Mouse (Mus musculus): Measurements from ENCODE around the gene Metrn.

Metrn gene

DNA sequence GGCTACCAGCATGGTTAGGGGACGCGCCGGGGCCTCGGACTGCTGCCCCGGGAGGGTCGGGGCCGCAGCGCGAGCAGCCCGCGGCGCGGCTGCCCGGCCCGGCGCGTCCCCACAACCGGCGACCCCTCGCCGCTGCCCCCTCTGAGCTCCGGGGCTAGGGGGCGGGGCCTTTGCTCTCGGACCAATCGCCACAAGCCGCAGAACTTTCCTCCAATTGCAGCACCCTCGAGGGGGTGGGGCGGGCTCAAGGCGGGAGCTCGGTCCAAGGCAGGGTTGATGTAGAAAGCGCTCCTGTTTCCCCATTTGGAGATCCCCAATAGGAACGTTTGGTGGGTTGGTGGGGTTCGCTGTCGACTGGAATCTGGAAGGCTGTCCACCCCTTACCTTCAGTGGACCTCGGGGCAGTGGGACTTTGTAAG lies at the start of gene Metrn:
Metrn (minus strand) TSS at position 186 of the 419 bp plus-strand sequence.
- TF ChIP-seq GATA4 (IDR thresholded peaks at IDR 0.05; ENCODE audit: insufficient replicate concordance, low read length) = no peak

GRCm38 (mm10) chr17:25844396-25844901 lies 47.5 kb upstream of the Metrn start, which contains the start of gene Rhot2:
Gene Rhot2, minus strand, starts transcription at chr17:25844851.
- TF ChIP-seq GATA4 (IDR thresholded peaks at IDR 0.05; ENCODE audit: insufficient replicate concordance, low read length) = no peak

DNA sequence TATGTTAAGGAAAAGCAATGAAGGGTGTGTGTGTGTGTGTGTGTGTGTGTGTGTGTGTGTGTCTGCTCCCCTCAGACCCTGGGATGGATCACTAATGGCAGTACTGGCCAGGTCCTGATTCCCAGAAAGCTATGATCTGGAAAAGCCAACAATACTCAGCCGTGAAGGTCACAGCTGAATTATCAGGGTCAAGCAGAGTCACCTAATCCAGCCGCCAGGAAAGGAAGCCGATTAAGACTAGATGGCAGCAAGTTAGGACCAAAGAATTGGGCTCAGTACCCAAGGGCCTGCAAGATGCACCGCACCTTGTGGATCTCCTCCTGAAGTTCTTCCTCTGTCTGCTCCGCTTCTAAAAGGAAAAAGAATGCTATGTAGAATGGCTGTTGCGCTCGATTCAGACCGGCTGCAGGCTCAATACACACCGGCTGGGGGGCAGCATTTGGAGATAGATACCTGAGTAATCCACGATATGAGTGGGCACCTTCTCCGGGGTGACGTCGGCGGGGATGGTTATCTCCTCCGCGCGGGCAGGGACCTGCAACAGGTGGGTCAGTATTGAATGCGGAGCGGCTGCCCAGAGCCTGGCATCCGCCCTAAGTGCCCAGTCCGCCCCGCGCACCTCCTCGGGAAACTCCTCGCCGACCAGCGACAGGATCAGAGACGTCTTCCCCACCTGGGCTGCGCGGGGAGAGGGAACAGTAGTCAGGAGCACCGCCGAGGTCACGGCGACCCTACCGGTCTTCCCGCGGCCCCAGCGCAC lies 46.9 kb upstream of the Metrn start:
- no peak for TF ChIP-seq GATA4 (IDR thresholded peaks at IDR 0.05; ENCODE audit: insufficient replicate concordance, low read length)

DNA sequence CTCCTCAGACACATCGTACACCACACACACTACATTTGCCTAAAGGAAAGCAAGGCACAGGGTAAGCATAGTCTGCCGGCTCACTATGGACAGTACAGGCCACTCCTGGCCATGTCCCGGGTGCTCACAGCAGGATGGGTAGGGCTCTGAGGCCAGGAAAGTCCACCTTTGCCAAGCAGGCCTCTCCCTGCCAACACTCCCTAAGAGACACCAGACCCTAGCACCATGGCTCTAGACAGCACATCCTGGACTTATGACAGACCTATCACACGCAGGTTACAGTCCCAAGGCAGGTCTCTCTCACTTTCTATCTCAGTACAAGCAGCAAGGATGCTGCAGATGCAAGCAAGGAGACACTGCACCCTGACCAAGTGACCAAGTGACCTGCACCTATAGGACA lies 46.2 kb upstream of the Metrn start:
- no peak for TF ChIP-seq GATA4 (IDR thresholded peaks at IDR 0.05; ENCODE audit: insufficient replicate concordance, low read length)

DNA sequence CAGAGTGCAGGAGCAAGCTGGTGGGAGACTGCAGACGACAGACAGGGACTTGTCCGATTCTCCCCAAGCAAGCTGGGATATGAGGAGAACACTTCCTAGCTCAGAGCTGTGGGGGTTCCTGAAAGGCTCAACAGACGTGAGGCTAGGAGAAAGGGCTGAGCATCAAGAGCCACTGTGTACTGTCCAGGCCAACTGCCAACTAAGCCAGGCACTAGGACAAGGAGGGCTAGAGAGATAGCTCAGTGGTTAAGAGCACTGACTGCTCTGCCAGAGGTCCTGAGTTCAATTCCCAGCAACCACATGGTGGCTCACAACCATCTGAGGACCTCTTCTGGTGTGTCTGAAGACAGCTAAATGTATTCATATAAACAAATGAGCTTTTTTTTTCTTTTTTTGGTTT lies 45.6 kb upstream of the Metrn start:
- TF ChIP-seq GATA4 (IDR thresholded peaks at IDR 0.05; ENCODE audit: insufficient replicate concordance, low read length) = no peak

GRCm38 (mm10) chr17:25841117-25841880 lies 44.4 kb upstream of the Metrn start, which contains the start of gene Gm20683:
Gene Gm20683, minus strand, starts transcription at chr17:25841763.
- TF ChIP-seq GATA4 (IDR thresholded peaks at IDR 0.05; ENCODE audit: insufficient replicate concordance, low read length) = no peak

GRCm38 (mm10) chr17:25840519-25840918 lies 43.6 kb upstream of the Metrn start:
- TF ChIP-seq GATA4 (IDR thresholded peaks at IDR 0.05; ENCODE audit: insufficient replicate concordance, low read length) = no peak

DNA sequence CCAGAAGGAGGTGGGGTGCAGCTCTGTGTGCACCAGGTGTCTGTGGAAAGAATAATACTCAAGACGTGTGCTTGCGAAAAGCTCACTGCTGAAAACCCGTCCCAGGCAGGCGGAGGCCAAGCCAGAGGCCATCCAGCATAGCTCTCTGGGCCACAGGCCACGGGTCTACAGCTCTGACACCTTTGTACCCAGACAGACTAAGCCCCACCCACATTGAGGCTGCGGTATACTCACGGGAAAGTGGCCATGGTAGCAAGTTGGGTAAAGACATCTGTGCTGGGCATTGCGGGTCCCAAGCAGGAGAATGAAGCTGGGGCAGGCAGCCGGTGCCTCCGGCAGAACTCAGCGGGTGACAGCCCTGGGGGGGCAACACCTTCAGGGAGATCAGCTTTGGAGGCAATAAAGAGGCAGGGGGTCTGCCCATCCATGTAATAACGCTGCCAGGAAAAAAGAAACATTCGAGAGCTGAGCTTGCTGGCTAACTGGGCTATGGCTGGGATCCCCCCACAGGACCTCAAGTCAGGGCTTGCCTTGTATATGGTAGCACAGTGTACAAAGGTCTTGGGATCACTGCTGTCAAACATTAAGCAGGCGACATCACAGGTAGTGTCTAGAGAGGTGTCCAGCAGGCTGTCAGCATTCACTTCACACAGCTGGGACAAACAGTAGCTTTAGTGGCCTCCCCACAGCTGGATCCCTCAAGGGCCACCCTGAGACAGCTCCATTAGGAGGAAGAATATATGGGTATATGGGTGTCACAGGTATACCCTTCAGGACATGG lies 42.7 kb upstream of the Metrn start:
- TF ChIP-seq GATA4 (IDR thresholded peaks at IDR 0.05; ENCODE audit: insufficient replicate concordance, low read length) = no peak

GRCm38 (mm10) chr17:25838904-25839303 lies 42.0 kb upstream of the Metrn start:
- TF ChIP-seq GATA4 (IDR thresholded peaks at IDR 0.05; ENCODE audit: insufficient replicate concordance, low read length) = no peak

DNA sequence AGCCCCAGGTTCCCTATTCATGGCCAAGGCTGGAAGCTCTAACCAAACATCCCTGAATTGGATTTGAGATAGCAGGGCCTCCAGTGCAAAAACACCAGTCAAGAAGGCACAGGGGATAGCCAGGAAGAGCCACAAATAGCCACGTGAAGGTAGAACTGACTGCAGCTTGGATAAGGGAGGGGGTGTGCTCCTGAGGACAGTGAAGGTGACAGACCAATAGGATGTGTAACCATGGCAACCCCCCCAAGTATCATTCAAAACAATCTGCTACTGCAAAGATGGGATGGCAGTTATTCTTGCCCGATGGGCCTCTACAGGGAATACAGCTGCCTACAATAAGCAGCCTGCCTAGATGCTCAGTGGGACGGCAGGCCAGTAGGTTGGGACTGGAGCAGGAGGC lies 40.6 kb upstream of the Metrn start:
- no peak for TF ChIP-seq GATA4 (IDR thresholded peaks at IDR 0.05; ENCODE audit: insufficient replicate concordance, low read length)

DNA sequence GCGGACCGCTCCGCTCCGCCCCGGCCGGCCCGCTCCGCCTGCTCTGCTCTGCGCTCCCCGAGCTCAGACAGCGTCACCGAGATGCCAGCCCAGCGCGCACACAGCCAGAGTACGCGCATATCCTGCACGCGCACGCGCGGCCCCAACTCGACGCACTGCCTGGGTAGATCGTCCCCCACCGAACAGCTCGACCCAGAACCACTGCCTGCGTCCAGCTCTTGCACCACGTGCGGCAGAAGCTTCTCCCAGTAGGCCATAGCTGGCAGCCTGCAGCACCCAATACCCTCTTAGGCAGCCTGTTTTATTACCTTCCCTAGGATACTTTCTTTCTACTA lies 40.1 kb upstream of the Metrn start, which contains the start of gene Rhbdl1:
Rhbdl1 (minus strand) TSS at position 220 of the 335 bp plus-strand sequence.
- TF ChIP-seq GATA4 (IDR thresholded peaks at IDR 0.05; ENCODE audit: insufficient replicate concordance, low read length) = no peak

DNA sequence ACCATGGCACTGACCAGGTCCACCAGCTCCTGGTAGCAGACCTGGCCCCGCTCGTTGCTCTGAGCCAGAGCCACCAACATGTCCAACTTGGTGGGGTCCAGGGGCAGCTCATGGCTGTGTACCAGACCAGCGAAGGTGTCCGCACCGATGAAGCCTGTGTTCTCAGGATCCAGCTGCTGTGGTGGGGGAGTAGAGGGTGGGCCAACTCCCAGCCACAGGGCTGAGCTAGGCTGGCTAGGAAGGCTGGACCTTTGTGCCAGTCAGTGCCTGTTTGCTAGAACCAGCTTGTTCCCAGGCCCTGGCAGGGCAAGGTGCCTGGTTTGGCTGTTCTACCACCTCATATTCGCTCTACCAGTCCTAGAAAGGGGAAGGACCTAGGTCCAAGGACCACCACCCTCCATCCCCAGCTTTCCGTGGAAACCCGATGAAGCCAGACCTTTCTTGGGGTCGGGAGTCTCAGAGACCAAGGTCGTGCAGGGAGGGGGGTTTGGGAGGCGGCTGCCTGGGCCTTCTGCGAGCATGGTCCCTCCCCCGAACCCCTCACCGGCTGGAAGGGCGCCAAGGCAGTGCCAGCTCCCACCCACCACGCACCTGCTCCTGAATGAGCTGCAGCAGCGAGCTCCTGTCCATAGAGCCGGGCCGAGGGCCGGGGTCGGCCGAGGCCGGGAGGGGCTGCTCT lies 39.6 kb upstream of the Metrn start:
- no peak for TF ChIP-seq GATA4 (IDR thresholded peaks at IDR 0.05; ENCODE audit: insufficient replicate concordance, low read length)

GRCm38 (mm10) chr17:25835816-25836215 lies 38.9 kb upstream of the Metrn start:
- TF ChIP-seq GATA4 (IDR thresholded peaks at IDR 0.05; ENCODE audit: insufficient replicate concordance, low read length) = no peak

GRCm38 (mm10) chr17:25835301-25835700 lies 38.4 kb upstream of the Metrn start:
- no peak for TF ChIP-seq GATA4 (IDR thresholded peaks at IDR 0.05; ENCODE audit: insufficient replicate concordance, low read length)
